ENCODE assay signal across 8 mouse cellular contexts in genomic region chr17:21473362-21474190, GRCm38 (mm10). TPM values are rescaled to one million over a fixed set of nuclear protein-coding genes. Genes with fewer than 3 reads are reported as not detected.
DNase-seq lines count a peak whose midpoint lies in the region; ATAC-seq and TF ChIP-seq lines count a peak whose summit lies in the region.

No protein-coding gene starts in this region.

- ATAC-seq in G1E (ENCODE audit: extremely low read depth, insufficient number of reproducible peaks, low FRiP score, poor library complexity, severe bottlenecking), result peak; percentile 28; the same call in 1 of the 2 replicates
- ATAC-seq in limb, embryonic 15.5 days (ENCODE audit: insufficient number of reproducible peaks, low FRiP score, low TSS enrichment, low read depth), result no peak

- no peaks in the 10 kb centered on the region for H3K9me3 ChIP-seq in G1E (replicated peaks)
- H3K9me3 ChIP-seq in limb, embryonic 15.5 days, result no peaks in the 10 kb centered on the region

- peaks cover 34% of the 10 kb centered on the region for H3K4me1 ChIP-seq in G1E (ENCODE audit: insufficient read depth, low read depth, low read length)
- H3K4me1 ChIP-seq in limb, embryonic 15.5 days, result peaks cover 13% of the 10 kb centered on the region

- peak; percentile 6; the same call in 1 of the 2 replicates for TF ChIP-seq CTCF in gastrocnemius, adult 2 months (IDR thresholded peaks at IDR 0.05)
- no peak for TF ChIP-seq CTCF in G1E (IDR thresholded peaks at IDR 0.05; ENCODE audit: low read depth, low read length)

- 15% methylated on average over 14 of the region's 14 CpGs for WGBS in limb, embryonic 15.5 days

- no peak overlapping the region for H3K9ac ChIP-seq in limb, embryonic 15.5 days

- intact Hi-C loops in gastrocnemius, adult 2 months (cut with DNase I), result no loop called here
- intact Hi-C loops in gastrocnemius, postnatal 36 days (cut with DNase I), result no loop called here

- H3K4me3 ChIP-seq in gastrocnemius, adult 2 months, result peak overlapping the region; percentile 15; the same call in 1 of the 2 replicates
- H3K4me3 ChIP-seq in G1E (ENCODE audit: low read depth, low read length), result peak overlapping the region; percentile 50; the same call in 1 of the 2 replicates
- H3K4me3 ChIP-seq in limb, embryonic 15.5 days, result no peak overlapping the region

- peak overlapping the region; percentile 72 for H3K27ac ChIP-seq in gastrocnemius, adult 2 months
- H3K27ac ChIP-seq in limb, embryonic 15.5 days, result peak overlapping the region; percentile 68

- no peaks in the 10 kb centered on the region for H3K27me3 ChIP-seq in G1E (ENCODE audit: insufficient read depth, low read length)
- no peaks in the 10 kb centered on the region for H3K27me3 ChIP-seq in limb, embryonic 15.5 days

- H3K36me3 ChIP-seq in G1E (replicated peaks), result no peaks in the 10 kb centered on the region
- no peaks in the 10 kb centered on the region for H3K36me3 ChIP-seq in limb, embryonic 15.5 days

- H3K4me2 ChIP-seq in limb, embryonic 15.5 days, result peak overlapping the region; percentile 17; the same call in 1 of the 2 replicates

- DNase-seq in gastrocnemius, adult 2 months, result no peak
- no peak for DNase-seq in gastrocnemius, adult 18-20 months (ENCODE audit: low spot score)
- no peak for DNase-seq in G1E (ENCODE audit: low spot score)
- peak; percentile 84 for DNase-seq in forelimb bud, embryonic 11.5 days (ENCODE audit: low read depth, low spot score)
- peak; percentile 7 for DNase-seq in retina, postnatal 1 day
- DNase-seq in adipocyte (ENCODE audit: low spot score), result no peak
- no peak for DNase-seq in gastrocnemius, postnatal 36 days

RNA-seq across cellular contexts. Expression of gene Zfp53, which starts 15.2 kb away (rescaled TPM):
- total RNA-seq in gastrocnemius, adult 2 months (2021), result 1 to 10 TPM; 1.9 to 2.2 TPM
- 1 to 10 TPM; 1.1 to 1.2 TPM for total RNA-seq in gastrocnemius, adult 18-20 months (2021)
- total RNA-seq in G1E (2014; fragmentation: Nextera tagmentation) (15.1 and 15.3 TPM in 2 replicates), G1E (2017) (8.5 and 8.7 TPM in 2 replicates)
- 2.6 and 2.9 TPM in 2 replicates for polyA plus RNA-seq in G1E (2012)
- 10.6 and 11.4 TPM in 2 replicates for polyA plus RNA-seq in limb, embryonic 15.5 days (2015; fragmentation: Nextera tagmentation; extraction: Ambion mirVana)
- 1 to 10 TPM; 1.3 to 1.8 TPM for total RNA-seq in gastrocnemius, postnatal 36 days (2021)

RNA-seq across cellular contexts. Expression of gene Zfp51, which starts 23.4 kb away (rescaled TPM):
- total RNA-seq in gastrocnemius, adult 2 months (2021), result 1 to 10 TPM; 9.5 to 9.7 TPM
- 10 to 100 TPM in 1 of 2 experiments, 1 to 10 TPM in 1; 9.4 to 10.3 TPM for total RNA-seq in gastrocnemius, adult 18-20 months (2021)
- total RNA-seq in G1E (2014; fragmentation: Nextera tagmentation), result 21.5 and 25.3 TPM in 2 replicates
- 14.9 and 16.6 TPM in 2 replicates for total RNA-seq in G1E (2017)
- 0.65 and 0.88 TPM in 2 replicates for polyA plus RNA-seq in G1E (2012)
- polyA plus RNA-seq in limb, embryonic 15.5 days (2015; fragmentation: Nextera tagmentation; extraction: Ambion mirVana), result 14.6 and 15.6 TPM in 2 replicates
- 1 to 10 TPM; 5.4 to 7.0 TPM for total RNA-seq in gastrocnemius, postnatal 36 days (2021)

RNA-seq across cellular contexts. Expression of gene Zfp54, which starts 50.5 kb away (rescaled TPM):
- total RNA-seq in gastrocnemius, adult 2 months (2021), result under 1 TPM; 0.33 to 0.89 TPM
- 1 to 10 TPM in 1 of 2 experiments, under 1 TPM in 1; 0.66 to 1.0 TPM for total RNA-seq in gastrocnemius, adult 18-20 months (2021)
- total RNA-seq in G1E (2014; fragmentation: Nextera tagmentation) (8.4 and 15.4 TPM in 2 replicates), G1E (2017) (10.7 and 12.6 TPM in 2 replicates)
- 0.27 and 0.28 TPM in 2 replicates for polyA plus RNA-seq in G1E (2012)
- polyA plus RNA-seq in limb, embryonic 15.5 days (2015; fragmentation: Nextera tagmentation; extraction: Ambion mirVana), result 5.3 and 6.0 TPM in 2 replicates
- under 1 TPM; 0.49 to 0.74 TPM for total RNA-seq in gastrocnemius, postnatal 36 days (2021)

Comparison
In these comparisons a context has a peak if more than half of its experiments do, and no peak if none do; other contexts are left out.
1. DNase-seq: peak in forelimb bud, embryonic 11.5 days (single experiment) and retina, postnatal 1 day (single experiment); none in gastrocnemius, adult 2 months (single experiment), gastrocnemius, adult 18-20 months (single experiment), G1E (single experiment), adipocyte (single experiment) and gastrocnemius, postnatal 36 days (0 of 2).
2. RNA of gene Zfp54, which starts 50.5 kb away (total RNA-seq): 8.4 to 15.4 TPM in G1E; 0.66 to 1.0 TPM in gastrocnemius, adult 18-20 months, 0.33 to 0.89 TPM in gastrocnemius, adult 2 months and 0.49 to 0.74 TPM in gastrocnemius, postnatal 36 days; every median in the first group is over 4 times any median in the second.